Mouse (Mus musculus) telencephalon, adult 2 months (tissue): Measurements from ENCODE around the gene Bbs10.
A peak's percentile ranks its signal among the peaks of the same experiment; 100 is the strongest.

Experiments used
- DNase-seq: peaks from one replicate; pipeline ENCODE4 v3.0.0-alpha.2; 2011; ENCODE audit warnings: low read depth, low spot score

The Bbs10 gene

DNA sequence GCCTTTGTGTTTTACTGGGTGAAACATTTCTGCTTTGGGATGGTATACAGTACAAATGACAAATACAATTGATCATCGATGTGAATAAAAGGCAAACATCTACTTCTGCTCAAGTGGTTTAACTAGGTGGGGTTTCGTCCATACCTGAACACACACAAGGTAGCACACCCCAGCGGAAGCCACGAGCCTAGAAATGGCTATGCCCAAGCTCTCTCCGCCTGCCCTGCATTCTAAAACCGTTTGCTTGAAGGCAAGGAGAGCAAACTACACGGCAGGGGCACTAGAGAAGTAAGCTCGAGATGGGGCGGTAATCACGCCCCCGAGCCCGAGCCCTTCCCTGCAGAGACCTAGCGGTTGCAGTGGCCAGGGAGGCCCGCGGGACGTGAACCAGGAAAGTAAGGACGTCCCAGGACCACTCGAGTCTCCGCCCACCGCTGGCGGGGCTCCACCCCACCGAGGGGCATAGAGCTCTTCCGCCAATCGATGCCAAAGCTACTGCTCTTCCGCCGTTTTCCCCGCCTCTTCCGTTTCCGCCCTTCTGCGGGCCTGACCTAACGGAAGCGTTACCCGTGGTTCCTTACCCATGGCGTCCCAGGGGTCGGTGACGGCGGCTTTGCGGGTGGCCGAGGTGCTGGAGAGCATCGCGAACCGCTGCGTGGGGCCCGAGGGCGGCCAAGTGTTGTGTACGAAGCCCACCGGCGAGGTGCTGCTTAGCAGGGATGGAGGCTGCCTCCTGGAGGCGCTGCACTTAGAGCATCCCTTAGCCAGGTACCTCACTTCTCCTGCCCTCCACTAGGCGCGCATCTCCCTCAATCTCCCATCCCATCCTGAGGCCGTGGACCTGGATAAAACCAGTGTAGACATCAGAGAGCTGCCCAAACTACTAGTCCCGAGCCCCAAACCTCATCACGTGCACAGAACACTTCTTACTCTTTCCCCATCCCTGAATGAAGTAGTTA lies at the start of gene Bbs10:
Bbs10 (plus strand) TSS at position 540 of the 959 bp plus-strand sequence.
- peak; percentile 95 for DNase-seq

DNA sequence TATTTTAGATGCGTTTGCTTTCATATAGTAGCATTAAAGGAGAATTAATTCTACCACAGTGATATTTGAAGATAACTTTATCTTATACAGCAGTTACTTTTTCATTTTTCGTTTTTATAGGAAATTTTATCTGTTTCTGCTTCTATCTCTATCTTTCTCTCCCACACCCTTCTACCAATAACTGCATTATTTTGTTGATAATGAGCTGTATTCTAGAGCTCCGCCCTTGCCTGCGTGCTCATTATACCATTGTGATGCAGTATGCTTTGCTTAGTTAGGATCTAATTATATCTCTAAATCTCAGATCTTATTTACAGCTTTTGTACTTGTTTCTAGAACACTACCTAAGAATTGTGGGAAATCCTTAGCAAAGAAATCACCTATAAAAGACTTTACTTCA lies 48.3 kb upstream of the Bbs10 start:
- no peak for DNase-seq

DNA sequence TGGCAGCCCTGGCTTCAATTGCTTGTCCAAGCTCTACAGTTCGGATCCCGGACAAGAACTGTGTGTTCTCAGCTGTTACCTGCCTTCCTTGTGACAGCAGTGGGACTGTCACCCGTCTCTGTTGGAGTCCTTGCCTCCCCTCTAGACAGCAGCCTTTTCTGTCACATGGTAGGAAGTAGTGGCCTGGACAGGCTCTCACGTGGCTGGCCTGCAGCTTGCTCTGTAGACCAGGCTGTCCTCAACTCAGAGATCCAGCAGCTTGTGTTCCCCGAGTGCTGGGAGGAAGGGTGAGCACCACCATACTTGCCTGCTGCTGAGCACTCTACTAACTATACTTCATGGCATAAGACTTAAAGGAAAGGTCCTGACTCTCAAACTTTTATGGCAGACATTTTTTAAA lies 46.8 kb upstream of the Bbs10 start:
- DNase-seq, result no peak

DNA sequence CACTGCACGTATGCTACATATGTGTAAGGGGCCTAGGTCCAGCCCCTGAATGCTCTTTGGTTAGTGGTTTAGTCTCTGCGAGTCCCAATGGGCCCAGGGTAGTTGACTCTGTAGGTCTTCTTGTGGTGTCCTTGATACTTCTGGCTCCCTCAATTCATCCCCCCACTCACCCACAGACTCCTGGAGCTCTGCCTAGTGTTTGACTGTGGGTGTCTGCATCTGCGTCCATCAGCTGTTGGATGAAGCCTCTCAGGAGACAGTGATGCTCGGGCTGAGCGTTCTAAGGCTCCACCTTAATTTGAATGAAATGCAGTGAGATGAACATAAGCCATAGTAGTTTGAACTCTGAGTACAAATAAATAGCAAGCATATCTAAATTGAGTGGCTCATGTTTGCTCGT lies 43.3 kb upstream of the Bbs10 start:
- peak; percentile 55 for DNase-seq

DNA sequence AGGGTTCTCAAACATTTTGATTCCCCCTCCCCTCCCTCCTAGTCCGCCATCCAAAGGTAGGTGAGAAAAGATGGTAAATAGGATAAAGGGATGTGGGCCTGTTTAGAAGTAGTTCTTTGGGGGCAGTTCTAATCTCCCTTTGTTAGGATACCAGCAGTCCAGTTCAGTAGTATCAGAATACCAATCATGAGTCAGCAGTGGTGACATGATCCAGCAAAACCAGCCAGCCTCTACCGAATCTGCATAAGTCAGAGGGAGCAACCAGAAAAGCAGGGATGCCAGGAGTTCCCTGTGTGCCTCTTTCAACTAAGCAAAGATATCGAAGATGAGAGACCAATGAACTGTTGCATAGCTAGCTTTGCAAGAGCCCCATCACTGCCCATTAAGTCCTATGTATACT lies 42.3 kb upstream of the Bbs10 start:
- no peak for DNase-seq

DNA sequence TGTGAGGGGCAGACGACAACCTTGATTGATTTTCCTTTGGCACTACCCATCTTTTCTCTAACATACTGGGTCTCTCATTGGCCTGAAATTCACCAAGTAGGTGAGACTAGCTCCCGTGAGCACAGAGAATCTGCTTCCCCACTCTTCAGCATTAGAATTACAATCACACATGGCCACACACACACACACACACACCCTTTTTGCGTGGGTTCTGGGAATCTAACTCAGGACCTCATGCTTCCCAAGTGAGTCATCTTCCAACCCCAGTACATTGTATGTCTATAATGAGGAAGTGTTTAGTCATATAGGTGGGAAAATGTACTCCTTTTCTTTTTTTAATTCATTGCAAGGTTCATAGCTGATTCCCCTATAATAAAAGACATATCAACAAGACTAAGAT lies 41.1 kb upstream of the Bbs10 start:
- peak; percentile 70 for DNase-seq

DNA sequence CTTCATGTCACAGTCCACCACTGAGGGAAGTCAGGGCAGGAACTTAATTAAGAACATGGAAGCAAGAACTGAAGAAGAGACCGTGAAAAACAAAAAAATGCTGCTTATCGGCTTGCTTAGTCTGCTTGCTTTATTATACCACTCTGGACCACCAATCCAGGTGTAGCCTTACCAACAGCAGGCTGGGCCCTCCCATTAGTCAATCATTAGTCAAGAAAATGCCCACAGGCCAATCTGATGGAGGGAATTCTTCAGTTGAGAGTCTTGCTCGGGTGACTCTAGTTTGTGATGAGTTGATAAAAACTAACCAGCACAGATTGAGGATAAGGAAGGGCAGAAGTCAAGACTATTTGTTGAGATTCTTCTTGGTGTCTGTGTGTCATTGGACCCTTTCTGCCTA lies 40.2 kb upstream of the Bbs10 start:
- DNase-seq, result no peak

DNA sequence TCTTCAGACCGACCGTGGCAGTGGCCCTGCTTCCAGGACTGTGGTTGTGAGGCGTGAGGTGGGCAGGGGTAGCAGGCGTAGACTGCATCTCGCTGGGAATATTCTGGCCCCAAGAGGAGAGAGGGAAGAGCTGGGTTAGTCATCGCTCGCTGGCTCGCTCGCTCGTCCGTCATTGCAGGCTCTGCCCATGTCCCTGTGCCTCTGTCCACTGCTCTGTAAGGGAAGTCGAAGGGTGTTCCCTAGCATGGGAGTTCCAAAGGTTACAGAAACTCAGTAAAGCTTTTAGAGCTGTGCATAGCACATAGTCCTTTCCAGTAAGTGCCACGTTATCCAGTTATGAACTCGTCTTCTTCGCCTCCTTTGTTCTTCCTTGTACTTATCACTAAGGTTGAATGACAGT lies 26.8 kb upstream of the Bbs10 start:
- DNase-seq, result no peak

DNA sequence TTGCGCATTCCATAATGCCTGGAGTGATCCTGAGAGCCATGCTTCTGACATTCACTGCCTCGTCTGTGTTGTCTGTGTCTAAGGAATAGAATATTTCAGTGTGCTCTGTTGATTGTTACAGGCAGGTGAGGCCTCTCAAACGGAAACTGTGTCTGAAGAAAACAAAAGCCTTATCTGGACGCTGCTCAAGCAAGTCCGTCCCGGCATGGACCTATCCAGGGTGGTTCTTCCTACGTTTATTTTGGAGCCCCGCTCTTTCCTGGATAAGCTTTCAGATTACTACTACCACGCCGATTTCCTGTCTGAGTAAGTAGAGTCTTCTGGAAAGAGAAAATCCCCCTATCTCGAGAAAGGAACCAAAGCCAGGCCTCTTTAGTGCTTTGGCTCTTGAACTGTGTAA lies 25.6 kb upstream of the Bbs10 start:
- no peak for DNase-seq

DNA sequence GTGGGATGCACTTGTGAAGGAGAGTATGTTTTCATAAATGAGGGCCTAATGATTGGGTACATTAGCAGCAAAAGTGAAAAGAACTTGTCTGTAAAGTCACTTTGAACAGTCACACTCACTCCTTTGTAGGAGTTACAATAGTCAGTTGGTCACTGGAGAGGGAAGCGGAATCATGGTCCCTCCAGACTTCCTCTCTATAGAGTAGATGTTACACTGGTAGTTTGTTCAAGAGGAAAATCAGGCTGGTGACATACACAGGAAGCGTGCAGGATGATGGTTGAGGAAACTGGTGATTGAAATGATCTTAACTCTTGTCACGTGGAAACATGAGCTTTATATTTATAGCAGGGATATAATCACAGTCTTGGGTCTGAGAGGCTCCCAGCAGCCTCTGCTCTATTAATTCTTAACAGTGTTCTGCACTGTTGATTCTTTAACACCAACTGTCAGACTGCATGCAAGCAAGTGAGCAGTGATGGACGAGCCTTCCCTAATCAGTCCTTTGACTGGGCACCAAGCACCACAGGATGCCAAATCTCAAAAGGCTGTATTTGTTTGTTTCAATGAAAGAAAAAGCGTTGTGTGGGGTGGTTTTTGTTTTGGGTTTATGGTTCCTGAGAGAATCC lies 24.9 kb upstream of the Bbs10 start:
- no peak for DNase-seq

DNA sequence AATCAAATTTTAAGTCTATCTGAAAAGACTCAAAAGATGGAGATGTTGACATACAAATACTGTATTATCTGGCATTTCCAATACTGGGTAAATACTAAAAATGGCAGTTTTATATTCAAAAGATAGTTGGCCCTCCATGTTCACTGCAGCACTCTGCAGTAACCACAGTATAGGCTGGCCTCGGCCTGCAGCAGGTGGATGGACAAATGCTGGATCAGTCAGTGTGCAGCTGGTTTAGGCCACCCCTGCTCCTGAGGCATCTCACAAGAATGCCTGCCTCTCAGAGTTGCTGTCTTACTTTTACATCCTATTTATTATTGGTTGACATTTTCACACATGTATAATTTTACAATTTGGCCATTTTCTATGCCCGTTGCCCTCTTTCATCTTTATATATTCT lies 22.7 kb upstream of the Bbs10 start:
- DNase-seq, result no peak

DNA sequence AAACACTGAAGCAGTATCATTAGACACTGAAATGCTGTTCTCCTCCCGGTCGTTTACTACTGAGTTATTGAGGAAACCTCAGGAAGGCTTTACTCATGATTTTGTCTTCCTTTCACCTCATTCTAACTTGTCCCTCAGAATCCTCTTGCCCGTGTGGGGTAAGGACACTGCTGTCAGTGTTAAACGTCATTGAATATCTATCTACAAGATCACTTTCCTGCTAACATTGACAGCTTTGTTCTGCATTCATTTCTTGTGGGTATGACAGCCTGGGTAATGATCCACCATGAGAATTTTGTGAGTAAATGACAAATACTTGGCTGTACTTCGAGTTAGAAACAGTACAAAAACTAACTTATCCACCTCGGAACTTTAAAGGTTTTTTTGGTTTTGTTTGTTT lies 848 bp upstream of the Bbs10 start:
- no peak for DNase-seq

DNA sequence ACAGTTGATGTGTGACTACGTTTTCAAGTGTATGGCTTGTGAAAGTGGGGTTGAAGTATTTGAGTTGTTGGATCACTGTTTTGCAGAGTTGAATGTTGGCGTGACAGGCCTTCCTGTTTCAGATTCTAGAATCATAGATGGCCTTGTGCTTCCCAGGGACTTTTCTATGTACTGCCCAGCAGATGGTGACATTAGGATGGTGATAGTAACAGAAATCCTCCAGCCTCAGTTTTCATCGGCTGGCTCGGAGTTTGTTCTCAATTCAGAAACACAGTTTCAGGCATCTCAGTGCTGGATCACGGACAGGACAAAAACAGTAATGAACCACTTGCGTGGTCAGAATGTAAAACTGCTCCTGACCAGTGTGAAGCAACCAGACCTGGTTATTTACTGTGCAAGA lies 1.1 kb downstream of the Bbs10 start:
- no peak for DNase-seq

DNA sequence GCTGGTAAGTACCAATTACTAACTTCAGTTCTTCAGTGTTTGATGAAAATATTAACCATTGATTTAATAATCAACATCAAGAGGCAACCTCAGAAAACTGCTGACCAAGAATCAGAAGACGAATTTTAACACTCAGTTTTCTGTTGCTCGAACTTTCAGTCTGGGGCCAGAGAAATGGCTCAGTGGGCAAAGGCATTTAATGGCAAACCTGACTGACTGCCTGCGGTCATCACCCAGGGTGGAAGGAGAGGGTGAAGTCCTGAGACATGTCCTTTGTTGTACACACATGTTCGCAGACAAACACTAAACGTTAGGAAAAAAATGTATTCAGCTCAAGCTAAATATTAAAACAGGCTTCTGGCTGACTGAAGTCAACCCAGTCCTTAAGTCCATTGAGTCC lies 2.6 kb downstream of the Bbs10 start:
- no peak for DNase-seq

DNA sequence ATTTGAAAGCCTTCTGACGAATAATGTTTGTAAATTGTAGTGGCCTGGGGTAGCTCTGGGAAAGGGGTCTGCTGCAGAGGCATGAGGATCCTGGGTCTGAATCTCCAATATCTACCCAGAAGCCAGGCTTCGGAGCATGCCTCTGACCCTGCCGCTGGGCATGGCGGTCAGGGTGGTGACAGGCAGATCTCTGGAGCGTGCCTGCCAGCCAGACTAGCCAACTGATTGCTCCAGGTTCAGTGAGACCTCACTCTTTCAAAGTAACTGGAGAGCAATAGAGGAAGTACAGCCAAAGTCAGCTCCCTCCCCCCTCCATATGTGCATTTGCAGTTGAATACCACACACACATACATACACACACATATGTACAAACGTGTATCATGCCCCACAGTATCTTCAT lies 4.0 kb downstream of the Bbs10 start:
- no peak for DNase-seq

DNA sequence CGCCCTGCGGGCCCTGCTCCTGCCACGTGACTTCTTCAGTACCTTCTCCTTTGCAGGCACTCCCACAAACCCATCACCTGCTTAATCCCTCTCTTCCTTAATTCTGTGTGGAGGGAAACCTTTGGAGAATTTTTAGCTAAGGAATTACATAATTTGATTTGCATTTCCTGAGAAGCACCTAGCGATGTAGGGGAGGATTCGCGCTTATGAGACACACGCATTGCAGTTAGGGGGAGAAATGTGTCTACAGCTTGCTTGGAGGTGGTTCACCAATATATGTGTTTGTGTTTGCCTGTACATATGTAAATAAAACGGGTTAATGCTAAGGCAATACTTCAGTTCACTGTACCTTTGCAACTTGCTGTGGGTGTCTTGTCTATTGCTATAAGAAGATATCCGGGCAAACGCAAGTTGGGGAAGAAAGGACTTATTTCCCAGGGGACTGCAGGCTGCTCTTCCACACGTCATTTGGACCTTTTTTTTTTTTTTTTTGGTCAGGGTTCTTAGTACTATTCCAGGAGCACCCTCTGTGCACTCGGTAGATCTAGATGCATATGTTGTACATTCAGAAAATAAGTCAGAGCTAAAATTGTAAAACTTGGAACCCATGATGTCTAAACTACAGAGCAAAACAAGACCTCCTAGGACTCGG lies 10.5 kb downstream of the Bbs10 start:
- peak; percentile 74 for DNase-seq

DNA sequence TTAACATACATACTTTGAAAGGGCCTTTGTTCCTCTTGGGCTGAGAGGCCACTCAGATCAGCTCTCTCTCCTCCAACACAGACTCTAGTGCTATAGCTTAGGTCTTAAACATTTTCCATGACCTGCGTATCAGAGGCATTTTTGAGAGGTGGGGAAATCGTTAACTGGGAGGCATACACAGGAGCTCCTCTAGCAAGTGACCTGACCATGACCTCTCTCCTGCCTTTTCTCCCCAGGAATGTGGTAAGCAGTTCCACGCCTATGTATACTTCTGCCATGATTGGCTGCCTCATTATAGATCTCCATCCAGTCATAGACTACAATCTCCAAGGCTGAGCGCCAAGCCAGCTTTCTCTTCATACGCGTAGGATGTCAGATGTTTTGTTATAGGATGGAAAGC lies 14.8 kb downstream of the Bbs10 start:
- DNase-seq, result no peak

DNA sequence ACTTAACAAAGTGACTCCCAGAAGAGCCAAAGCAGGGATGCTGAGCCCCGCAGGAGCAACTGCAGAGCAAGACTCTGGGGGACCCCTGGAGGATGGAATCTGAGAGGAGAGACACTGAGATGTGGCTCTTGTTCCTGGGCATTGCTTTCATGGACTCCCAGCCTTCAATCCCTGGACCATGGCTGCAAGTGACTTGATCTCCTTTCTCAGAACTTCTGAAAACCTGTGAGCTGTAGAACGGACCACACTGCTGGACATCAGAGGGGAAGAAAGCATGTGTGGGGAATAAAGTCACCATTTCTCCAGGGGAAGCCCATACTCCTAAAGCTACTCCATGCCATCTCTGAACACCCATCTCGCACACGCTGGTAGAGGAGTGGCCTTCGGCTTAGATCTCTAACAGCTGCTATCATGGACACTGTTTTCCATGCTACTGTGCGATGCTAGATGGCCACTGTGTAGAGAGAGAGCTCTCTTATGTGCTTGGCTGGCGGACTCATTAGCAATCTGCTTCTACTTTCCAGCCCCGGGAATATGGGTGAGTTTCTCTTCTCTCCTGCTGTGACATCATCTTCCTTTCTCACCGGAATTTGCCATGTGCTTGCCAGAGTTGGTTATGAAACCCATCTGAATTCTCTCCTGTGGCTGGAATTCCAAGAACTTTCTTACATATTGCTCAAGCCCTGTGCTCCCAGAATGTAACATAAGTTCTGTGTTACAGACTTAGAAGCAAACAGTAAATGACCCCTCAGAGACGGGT lies 16.3 kb downstream of the Bbs10 start:
- peak; percentile 75 for DNase-seq

DNA sequence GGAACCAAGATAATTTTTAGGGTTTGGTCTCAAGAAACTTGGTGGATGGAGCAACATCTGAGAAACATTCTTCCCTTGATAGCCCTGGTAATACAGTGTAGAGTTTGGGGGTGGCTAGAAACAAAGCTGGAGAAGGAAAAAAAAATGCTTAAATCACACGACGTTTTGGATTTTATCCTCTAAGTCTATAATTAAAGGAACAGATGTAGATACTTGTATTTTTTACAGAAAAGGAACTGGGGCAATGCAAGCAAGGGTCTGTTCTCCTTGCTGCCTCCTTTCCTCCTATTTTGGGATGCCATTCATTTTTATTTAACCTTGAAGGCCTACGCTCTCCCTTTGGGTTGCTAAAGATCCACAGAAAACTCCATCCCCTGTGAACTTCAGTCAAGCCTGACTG lies 17.5 kb downstream of the Bbs10 start:
- peak; percentile 73 for DNase-seq

DNA sequence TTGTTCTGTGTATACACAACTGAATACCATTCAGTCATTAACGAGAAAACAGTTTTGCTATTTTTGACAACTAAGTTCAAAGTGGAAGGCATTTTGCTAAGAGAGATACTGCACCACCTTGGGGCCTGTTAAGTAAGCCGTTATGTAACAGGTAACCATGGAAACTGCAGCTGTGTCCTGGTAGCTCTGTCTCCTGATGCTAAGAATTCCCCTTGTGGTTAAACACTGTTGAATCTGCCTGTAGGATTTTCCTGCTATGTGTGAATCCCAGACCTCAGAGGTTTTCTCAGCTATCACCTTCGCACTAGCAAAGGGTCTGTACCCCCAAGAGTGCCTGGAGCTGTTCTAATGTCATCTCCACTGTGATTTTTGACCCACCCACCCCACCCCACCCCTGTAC lies 19.5 kb downstream of the Bbs10 start:
- peak; percentile 96 for DNase-seq

DNA sequence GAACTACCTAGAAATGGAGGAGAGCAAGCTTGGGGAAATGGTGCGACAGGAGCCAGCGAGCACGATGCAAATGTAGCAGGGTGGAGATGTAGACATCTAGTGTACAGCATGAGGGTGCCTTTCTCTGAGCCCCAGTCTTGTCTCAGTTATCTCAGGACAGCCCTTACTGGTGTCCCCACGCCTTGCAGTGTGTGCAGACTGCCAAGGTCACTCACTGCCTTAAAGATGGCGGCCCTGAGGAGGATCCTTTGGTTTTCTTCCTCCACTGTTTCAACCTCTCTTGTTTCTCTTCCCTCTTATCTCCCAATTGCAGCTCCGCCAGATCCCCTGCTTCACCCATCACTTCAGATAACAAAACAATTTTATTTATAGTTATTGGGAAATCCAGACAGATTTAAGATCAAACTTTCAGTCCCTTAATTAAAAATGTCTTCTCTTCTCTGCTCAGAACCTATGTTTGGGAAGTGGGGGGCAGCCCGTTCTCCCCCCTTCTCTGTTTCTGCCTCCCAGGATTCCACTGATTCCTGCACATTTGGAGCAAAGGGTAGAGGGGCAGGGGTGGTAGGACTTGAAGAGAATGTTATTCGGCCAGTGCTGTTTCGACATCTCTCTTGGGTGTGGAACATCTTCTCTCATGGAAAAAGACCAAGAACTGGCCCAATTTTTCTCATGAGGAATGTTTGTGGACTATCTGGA lies 20.5 kb downstream of the Bbs10 start:
- no peak for DNase-seq
